Mouse (Mus musculus): ENCODE data around the gene Wbp1. TPM values are rescaled to one million over a fixed set of nuclear protein-coding genes. Genes with fewer than 3 reads are reported as not detected.
A peak's percentile ranks its signal among the peaks of the same experiment; 100 is the strongest.
"Not testable (repeated sequence)": the region's sequence is repeated elsewhere in the genome, so short reads cannot be mapped to it uniquely, and the experiment has no call there.

Wbp1 gene
- 37.3 and 44.5 TPM in 2 replicates for polyA plus RNA-seq (2011; ENCODE audit: insufficient read length, low read depth, missing spikeins)

GRCm38 (mm10) chr6:83120930-83121862, at the start of gene Wbp1:
Gene Wbp1 (minus strand): TSS chr6:83121559.
- Histone ChIP-seq H3K4me3 (ENCODE audit: insufficient read depth, low read length) (peak within 1 kb of the TSS; percentile 95), H3K27ac (ENCODE audit: insufficient read depth, low read length) (peak within 1 kb of the TSS; percentile 76), H3K4me1 (ENCODE audit: control insufficient read depth, insufficient read depth, low read length) (peaks cover 10% of the 10 kb centered on the region; the same call in 1 of the 2 replicates)
- TF ChIP-seq CTCF (IDR thresholded peaks at IDR 0.05; ENCODE audit: borderline replicate concordance, insufficient read depth, low read length) (no peak), POLR2A (IDR thresholded peaks at IDR 0.05; ENCODE audit: low read depth, low read length) (peak; percentile 77)

DNA sequence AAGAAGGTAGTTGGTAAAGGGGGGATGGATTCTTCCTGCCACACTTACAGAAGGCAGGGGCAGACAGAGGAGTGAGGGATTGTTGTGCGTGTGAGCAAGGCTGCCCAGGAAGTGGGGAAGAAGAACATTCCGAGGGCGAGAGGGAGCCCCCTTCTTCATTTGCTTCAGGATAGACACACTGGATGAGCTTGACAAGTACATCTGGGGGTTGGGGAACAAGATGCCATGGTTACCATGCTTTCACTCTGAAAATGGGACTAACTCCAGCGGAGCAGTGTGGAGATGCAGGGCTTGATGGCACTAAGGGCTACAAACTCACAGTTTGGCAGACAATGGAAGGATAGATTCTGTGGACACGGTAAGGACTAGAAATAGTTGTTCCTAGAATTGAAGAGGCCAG, 49.7 kb upstream of the Wbp1 start:
- H3K4me3 ChIP-seq (ENCODE audit: insufficient read depth, low read length): no peak overlapping the region
- H3K4me1 ChIP-seq (ENCODE audit: control insufficient read depth, insufficient read depth, low read length): peaks cover 3% of the 10 kb centered on the region; the same call in 1 of the 2 replicates
- no peak overlapping the region for H3K27ac ChIP-seq (ENCODE audit: insufficient read depth, low read length)
- TF ChIP-seq POLR2A (IDR thresholded peaks at IDR 0.05; ENCODE audit: low read depth, low read length) (no peak), CTCF (IDR thresholded peaks at IDR 0.05; ENCODE audit: borderline replicate concordance, insufficient read depth, low read length) (no peak)

DNA sequence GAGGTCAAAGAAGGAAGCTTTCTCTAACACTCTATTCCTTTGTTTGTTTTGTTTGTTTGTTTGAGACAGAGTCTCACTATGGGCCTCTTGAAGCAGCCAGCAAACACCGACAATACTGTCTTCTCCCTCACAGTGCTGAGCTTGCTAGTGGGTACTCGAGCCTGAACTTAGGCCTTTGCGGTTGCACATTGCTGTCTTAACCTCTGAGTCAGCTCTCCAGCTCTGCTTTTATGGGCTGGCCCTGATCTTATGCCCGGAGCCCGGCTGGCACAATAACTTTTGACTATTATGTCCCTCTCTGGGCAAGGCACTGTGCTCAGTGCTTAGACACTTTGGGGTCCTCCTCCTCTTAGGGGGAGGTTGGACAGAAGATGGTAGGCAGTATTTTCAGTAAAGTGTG, 48.5 kb upstream of the Wbp1 start:
- Histone ChIP-seq H3K4me3 (ENCODE audit: insufficient read depth, low read length) (no peak overlapping the region), H3K27ac (ENCODE audit: insufficient read depth, low read length) (no peak overlapping the region), H3K4me1 (ENCODE audit: control insufficient read depth, insufficient read depth, low read length) (peaks cover 3% of the 10 kb centered on the region; the same call in 1 of the 2 replicates)
- TF ChIP-seq CTCF (IDR thresholded peaks at IDR 0.05; ENCODE audit: borderline replicate concordance, insufficient read depth, low read length): no peak
- TF ChIP-seq POLR2A (IDR thresholded peaks at IDR 0.05; ENCODE audit: low read depth, low read length): no peak

DNA sequence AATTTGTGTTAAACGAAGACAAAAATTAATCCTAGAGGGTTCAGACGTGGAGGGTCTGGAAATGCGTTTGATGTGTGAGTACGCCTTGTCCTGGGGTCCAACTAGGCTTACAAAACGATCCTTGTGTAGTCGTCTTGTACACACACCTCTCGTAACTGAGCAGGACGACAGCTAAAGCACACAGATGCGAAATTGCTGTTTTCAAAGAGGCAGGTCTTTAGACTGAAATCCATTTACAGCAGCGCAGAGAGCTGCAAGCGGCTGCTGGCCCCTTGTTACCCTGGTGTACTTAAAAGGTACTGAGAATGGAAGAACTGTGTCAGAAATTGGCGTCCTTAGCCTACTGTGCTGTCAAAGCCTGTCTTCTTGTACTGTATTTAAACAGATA, 44.9 kb upstream of the Wbp1 start:
- Histone ChIP-seq H3K4me3 (ENCODE audit: insufficient read depth, low read length) (peak overlapping the region; percentile 99), H3K4me1 (ENCODE audit: control insufficient read depth, insufficient read depth, low read length) (peaks cover 3% of the 10 kb centered on the region)
- TF ChIP-seq CTCF (IDR thresholded peaks at IDR 0.05; ENCODE audit: borderline replicate concordance, insufficient read depth, low read length): no peak
- TF ChIP-seq POLR2A (IDR thresholded peaks at IDR 0.05; ENCODE audit: low read depth, low read length): no peak

GRCm38 (mm10) chr6:83165607-83166242, 44.4 kb upstream of the Wbp1 start, which contains the start of gene Dctn1:
Gene Dctn1 (plus strand): TSS chr6:83165920.
- TF ChIP-seq CTCF (IDR thresholded peaks at IDR 0.05; ENCODE audit: borderline replicate concordance, insufficient read depth, low read length): peak; percentile 83; the same call in 1 of the 2 replicates
- TF ChIP-seq POLR2A (IDR thresholded peaks at IDR 0.05; ENCODE audit: low read depth, low read length): peak; percentile 58; the same call in 1 of the 2 replicates
- Histone ChIP-seq H3K4me1 (ENCODE audit: control insufficient read depth, insufficient read depth, low read length) (peaks cover 3% of the 10 kb centered on the region), H3K27ac (ENCODE audit: insufficient read depth, low read length) (peak within 1 kb of the TSS; percentile 67), H3K4me3 (ENCODE audit: insufficient read depth, low read length) (peak within 1 kb of the TSS; percentile 99)

More for the DNA sequence above, 44.9 kb upstream of the Wbp1 start:
- no peak overlapping the region for H3K27ac ChIP-seq (ENCODE audit: insufficient read depth, low read length)

DNA sequence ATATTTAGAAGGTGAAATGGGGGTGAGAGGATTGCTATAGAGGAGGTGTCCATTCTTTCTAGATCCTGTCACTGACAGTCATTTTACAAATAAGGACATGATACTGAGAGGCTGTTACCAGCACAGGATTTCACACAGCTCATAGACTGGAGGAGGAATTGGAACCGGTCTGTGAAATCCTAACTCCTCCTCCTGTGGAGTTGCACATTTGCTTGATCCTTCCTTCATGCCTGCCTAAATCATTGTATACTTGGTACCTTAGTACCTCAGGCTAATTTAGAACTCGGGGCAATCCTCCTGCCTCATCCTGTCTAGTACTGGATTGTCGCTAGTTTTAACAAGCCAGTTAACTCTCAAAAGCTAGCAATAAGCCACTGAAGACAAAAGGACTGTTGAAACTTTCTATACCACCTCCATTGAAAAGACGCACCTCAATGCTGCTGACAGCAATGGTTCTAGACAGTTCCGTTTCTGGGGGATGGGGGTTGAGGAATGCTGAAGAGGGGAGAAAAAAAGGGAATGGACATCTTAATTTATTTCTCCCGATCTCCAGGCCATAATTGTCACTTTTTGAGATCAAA, 43.8 kb upstream of the Wbp1 start:
- Histone ChIP-seq H3K27ac (ENCODE audit: insufficient read depth, low read length) (peak overlapping the region; percentile 67), H3K4me3 (ENCODE audit: insufficient read depth, low read length) (peak overlapping the region; percentile 42), H3K4me1 (ENCODE audit: control insufficient read depth, insufficient read depth, low read length) (peaks cover 3% of the 10 kb centered on the region)
- no peak for TF ChIP-seq CTCF (IDR thresholded peaks at IDR 0.05; ENCODE audit: borderline replicate concordance, insufficient read depth, low read length)
- peak; percentile 55 for TF ChIP-seq POLR2A (IDR thresholded peaks at IDR 0.05; ENCODE audit: low read depth, low read length)

DNA sequence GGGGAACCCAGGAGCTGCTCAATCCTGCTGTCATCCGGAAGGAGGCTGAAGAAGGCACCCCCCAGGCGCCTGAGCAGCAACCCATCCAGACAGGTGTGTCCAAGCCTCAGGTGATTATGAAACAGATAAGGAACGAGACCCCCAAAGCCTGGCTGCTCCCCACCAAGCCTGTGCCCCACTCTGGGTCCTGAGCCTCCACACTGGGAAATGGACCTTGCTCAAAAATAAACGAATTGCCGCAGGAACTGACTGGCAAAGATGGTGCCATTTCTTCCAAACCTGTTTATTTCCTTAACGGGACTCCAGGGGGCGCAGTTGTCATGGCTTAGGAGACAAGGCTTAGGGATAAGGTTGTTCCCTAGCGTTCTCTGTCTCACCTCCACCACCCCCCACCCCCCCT, 41.3 kb upstream of the Wbp1 start:
- TF ChIP-seq POLR2A (IDR thresholded peaks at IDR 0.05; ENCODE audit: low read depth, low read length) (no peak), CTCF (IDR thresholded peaks at IDR 0.05; ENCODE audit: borderline replicate concordance, insufficient read depth, low read length) (peak; percentile 34; the same call in 1 of the 2 replicates)
- no peak overlapping the region for H3K27ac ChIP-seq (ENCODE audit: insufficient read depth, low read length)
- H3K4me3 ChIP-seq (ENCODE audit: insufficient read depth, low read length): peak overlapping the region; percentile 19; the same call in 1 of the 2 replicates
- no peaks in the 10 kb centered on the region; the same call in 1 of the 2 replicates for H3K4me1 ChIP-seq (ENCODE audit: control insufficient read depth, insufficient read depth, low read length)

DNA sequence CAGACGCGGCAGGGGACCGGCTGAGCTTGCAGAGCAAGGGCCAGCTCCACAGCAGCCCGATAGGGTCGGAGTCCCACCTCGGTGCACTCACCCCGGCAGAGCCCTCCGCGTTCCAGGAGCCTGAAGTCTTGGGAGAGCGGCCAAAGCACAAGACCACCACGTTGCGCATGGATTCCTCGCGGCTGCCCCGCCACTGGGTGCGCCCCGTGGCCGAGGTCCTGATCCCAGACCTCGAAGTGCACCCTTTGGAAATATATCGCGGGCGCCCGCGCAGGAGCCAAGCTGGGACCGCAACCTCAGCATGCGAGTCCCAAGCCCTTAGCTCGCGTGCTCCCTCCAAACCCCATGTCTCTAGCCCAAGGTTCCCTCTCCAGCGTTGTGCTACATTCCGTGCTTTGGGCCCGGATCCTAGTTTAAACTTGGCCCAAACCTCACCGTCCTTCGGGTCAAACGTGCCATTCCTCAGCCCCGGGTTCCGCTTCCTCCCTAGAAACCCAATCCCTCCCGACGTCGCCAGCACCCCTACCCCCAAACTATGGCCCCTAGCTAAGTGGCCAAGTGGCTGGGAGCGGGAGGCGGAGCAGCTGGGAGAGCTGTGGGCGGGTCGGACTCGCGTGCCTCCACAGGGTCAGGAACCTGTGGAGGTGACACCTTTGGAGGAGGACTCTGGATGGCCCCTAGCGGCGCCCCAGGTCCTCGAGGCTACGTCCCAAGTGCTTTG, 40.7 kb upstream of the Wbp1 start:
- Histone ChIP-seq H3K27ac (ENCODE audit: insufficient read depth, low read length) (no peak overlapping the region), H3K4me3 (ENCODE audit: insufficient read depth, low read length) (peak overlapping the region; percentile 19; the same call in 1 of the 2 replicates), H3K4me1 (ENCODE audit: control insufficient read depth, insufficient read depth, low read length) (no peaks in the 10 kb centered on the region; the same call in 1 of the 2 replicates)
- TF ChIP-seq POLR2A (IDR thresholded peaks at IDR 0.05; ENCODE audit: low read depth, low read length) (no peak), CTCF (IDR thresholded peaks at IDR 0.05; ENCODE audit: borderline replicate concordance, insufficient read depth, low read length) (no peak)

DNA sequence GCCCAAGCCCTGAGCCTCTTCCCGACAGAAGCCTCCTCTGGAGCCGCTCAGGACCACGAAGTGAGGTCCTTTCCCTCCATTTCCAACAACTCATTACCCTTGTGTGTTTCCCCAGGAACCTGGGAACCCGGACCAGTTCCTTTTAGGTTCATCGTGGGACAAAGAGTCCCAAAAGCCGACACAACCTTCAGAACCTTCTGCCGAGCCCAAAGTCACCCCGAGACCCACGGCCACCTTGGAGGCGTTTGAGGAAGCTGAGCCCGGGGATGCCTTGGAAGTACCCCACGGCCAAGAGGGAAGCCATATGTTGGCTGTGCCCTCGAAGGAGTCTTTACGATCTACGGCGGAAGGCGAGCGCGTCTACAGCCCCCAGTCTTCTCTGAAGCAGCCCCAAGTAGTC, 40.1 kb upstream of the Wbp1 start:
- no peak for TF ChIP-seq POLR2A (IDR thresholded peaks at IDR 0.05; ENCODE audit: low read depth, low read length)
- no peak for TF ChIP-seq CTCF (IDR thresholded peaks at IDR 0.05; ENCODE audit: borderline replicate concordance, insufficient read depth, low read length)
- Histone ChIP-seq H3K4me1 (ENCODE audit: control insufficient read depth, insufficient read depth, low read length) (no peaks in the 10 kb centered on the region; the same call in 1 of the 2 replicates), H3K4me3 (ENCODE audit: insufficient read depth, low read length) (no peak overlapping the region), H3K27ac (ENCODE audit: insufficient read depth, low read length) (no peak overlapping the region)

GRCm38 (mm10) chr6:83159456-83159855, 38.1 kb upstream of the Wbp1 start:
- H3K27ac ChIP-seq (ENCODE audit: insufficient read depth, low read length): not testable (repeated sequence)

More at GRCm38 (mm10) chr6:83159456-83159855, 38.1 kb upstream of the Wbp1 start:
- H3K4me3 ChIP-seq (ENCODE audit: insufficient read depth, low read length); H3K4me1 ChIP-seq (ENCODE audit: control insufficient read depth, insufficient read depth, low read length): not testable (repeated sequence)
